Mouse (Mus musculus): ENCODE measurements around the gene Ntn5. TPM values are rescaled to one million over a fixed set of nuclear protein-coding genes. Genes with fewer than 3 reads are reported as not detected.

Gene Ntn5
- polyA plus RNA-seq, 1 experiment from 2014 or later = not detected

GRCm38 (mm10) chr7:45718331-45718730, 34.5 kb downstream of the Ntn5 start:
- peak overlapping the region; percentile 81 for H3K4me3 ChIP-seq (ENCODE audit: inconsistent target)
- peak overlapping the region; percentile 98 for H3K27ac ChIP-seq
- 0% methylated on average over 20 of the region's 20 CpGs for WGBS (ENCODE audit: missing documents)
- H3K36me3 ChIP-seq (ENCODE audit: inconsistent target) = peaks cover 12% of the 10 kb centered on the region; the same call in 1 of the 2 replicates
- peaks cover 52% of the 10 kb centered on the region for H3K79me2 ChIP-seq (ENCODE audit: inconsistent target)

- WGBS (ENCODE audit: missing documents) = 91% methylated on average over 10 of the region's 10 CpGs
- H3K79me2 ChIP-seq (ENCODE audit: inconsistent target) = peaks cover 44% of the 10 kb centered on the region
- H3K27ac ChIP-seq = no peak overlapping the region
- H3K36me3 ChIP-seq (ENCODE audit: inconsistent target) = peaks cover 9% of the 10 kb centered on the region; the same call in 1 of the 2 replicates
- peak overlapping the region; percentile 81; the same call in 1 of the 2 replicates for H3K4me3 ChIP-seq (ENCODE audit: inconsistent target)
These were observed 35.4 kb downstream of the Ntn5 start for GRCm38 (mm10) chr7:45719180-45719579.

GRCm38 (mm10) chr7:45719738-45720412, 36.1 kb downstream of the Ntn5 start:
- 92% methylated on average over 9 of the region's 16 CpGs for WGBS (ENCODE audit: missing documents)
- H3K79me2 ChIP-seq (ENCODE audit: inconsistent target) = peaks cover 37% of the 10 kb centered on the region
- no peak overlapping the region for H3K27ac ChIP-seq
- peaks cover 9% of the 10 kb centered on the region; the same call in 1 of the 2 replicates for H3K36me3 ChIP-seq (ENCODE audit: inconsistent target)
- H3K4me3 ChIP-seq (ENCODE audit: inconsistent target) = no peak overlapping the region

- H3K79me2 ChIP-seq (ENCODE audit: inconsistent target) = peaks cover 29% of the 10 kb centered on the region
- H3K36me3 ChIP-seq (ENCODE audit: inconsistent target) = peaks cover 9% of the 10 kb centered on the region; the same call in 1 of the 2 replicates
- WGBS (ENCODE audit: missing documents) = 82% methylated on average over 6 of the region's 14 CpGs
- no peak within 1 kb of the TSS for H3K27ac ChIP-seq
- no peak within 1 kb of the TSS for H3K4me3 ChIP-seq (ENCODE audit: inconsistent target)
These were observed 36.8 kb downstream of the Ntn5 start, which contains the start of gene Fam83e for GRCm38 (mm10) chr7:45720413-45721233. Gene Fam83e, plus strand, starts transcription at chr7:45721212.

- Histone ChIP-seq H3K36me3 (ENCODE audit: inconsistent target) (peaks cover 9% of the 10 kb centered on the region; the same call in 1 of the 2 replicates), H3K27ac (no peak overlapping the region), H3K79me2 (ENCODE audit: inconsistent target) (peaks cover 27% of the 10 kb centered on the region), H3K4me3 (ENCODE audit: inconsistent target) (no peak overlapping the region)
- 89% methylated on average over 7 of the region's 7 CpGs for WGBS (ENCODE audit: missing documents)
These were observed 37.4 kb downstream of the Ntn5 start for GRCm38 (mm10) chr7:45721234-45721571.

- Histone ChIP-seq H3K27ac (no peak overlapping the region), H3K36me3 (ENCODE audit: inconsistent target) (peaks cover 9% of the 10 kb centered on the region; the same call in 1 of the 2 replicates)
- 88% methylated on average over 13 of the region's 13 CpGs for WGBS (ENCODE audit: missing documents)
These were observed 38.0 kb downstream of the Ntn5 start for GRCm38 (mm10) chr7:45721642-45722347.

GRCm38 (mm10) chr7:45722348-45722713, 38.5 kb downstream of the Ntn5 start:
- 82% methylated on average over 13 of the region's 13 CpGs for WGBS (ENCODE audit: missing documents)
- H3K4me3 ChIP-seq (ENCODE audit: inconsistent target) = no peak overlapping the region
- peaks cover 9% of the 10 kb centered on the region; the same call in 1 of the 2 replicates for H3K36me3 ChIP-seq (ENCODE audit: inconsistent target)
- no peak overlapping the region for H3K27ac ChIP-seq
- peaks cover 18% of the 10 kb centered on the region for H3K79me2 ChIP-seq (ENCODE audit: inconsistent target)

More at GRCm38 (mm10) chr7:45721642-45722347, 38.0 kb downstream of the Ntn5 start:
- Histone ChIP-seq H3K4me3 (ENCODE audit: inconsistent target) (no peak overlapping the region), H3K79me2 (ENCODE audit: inconsistent target) (peaks cover 22% of the 10 kb centered on the region)

- peaks cover 9% of the 10 kb centered on the region; the same call in 1 of the 2 replicates for H3K36me3 ChIP-seq (ENCODE audit: inconsistent target)
- H3K4me3 ChIP-seq (ENCODE audit: inconsistent target) = no peak overlapping the region
These were observed 39.5 kb downstream of the Ntn5 start for GRCm38 (mm10) chr7:45723301-45723700.

GRCm38 (mm10) chr7:45723781-45724180, 40.0 kb downstream of the Ntn5 start:
- Histone ChIP-seq H3K4me3 (ENCODE audit: inconsistent target) (no peak overlapping the region), H3K27ac (no peak overlapping the region), H3K36me3 (ENCODE audit: inconsistent target) (peaks cover 9% of the 10 kb centered on the region; the same call in 1 of the 2 replicates), H3K79me2 (ENCODE audit: inconsistent target) (peaks cover 9% of the 10 kb centered on the region)
- WGBS (ENCODE audit: missing documents) = 95% methylated on average over 14 of the region's 14 CpGs

More at GRCm38 (mm10) chr7:45723301-45723700, 39.5 kb downstream of the Ntn5 start:
- Histone ChIP-seq H3K27ac (no peak overlapping the region), H3K79me2 (ENCODE audit: inconsistent target) (peaks cover 14% of the 10 kb centered on the region)
- WGBS (ENCODE audit: missing documents) = 93% methylated on average over 4 of the region's 4 CpGs

GRCm38 (mm10) chr7:45725151-45725550, 41.3 kb downstream of the Ntn5 start:
- no peaks in the 10 kb centered on the region; the same call in 1 of the 2 replicates for H3K36me3 ChIP-seq (ENCODE audit: inconsistent target)
- H3K4me3 ChIP-seq (ENCODE audit: inconsistent target) = no peak overlapping the region
- H3K79me2 ChIP-seq (ENCODE audit: inconsistent target) = no peaks in the 10 kb centered on the region
- 82% methylated on average over 9 of the region's 9 CpGs for WGBS (ENCODE audit: missing documents)
- H3K27ac ChIP-seq = no peak overlapping the region

GRCm38 (mm10) chr7:45725713-45726112, 41.9 kb downstream of the Ntn5 start, which contains the start of gene Spaca4:
Gene Spaca4, minus strand, starts transcription at chr7:45725813.
- Histone ChIP-seq H3K36me3 (ENCODE audit: inconsistent target) (no peaks in the 10 kb centered on the region; the same call in 1 of the 2 replicates), H3K79me2 (ENCODE audit: inconsistent target) (no peaks in the 10 kb centered on the region), H3K4me3 (ENCODE audit: inconsistent target) (no peak within 1 kb of the TSS), H3K27ac (no peak within 1 kb of the TSS)
- 93% methylated on average over 11 of the region's 11 CpGs for WGBS (ENCODE audit: missing documents)

GRCm38 (mm10) chr7:45726419-45726818, 42.6 kb downstream of the Ntn5 start:
- WGBS (ENCODE audit: missing documents) = 97% methylated on average over 10 of the region's 10 CpGs
- Histone ChIP-seq H3K27ac (no peak overlapping the region), H3K79me2 (ENCODE audit: inconsistent target) (no peaks in the 10 kb centered on the region), H3K36me3 (ENCODE audit: inconsistent target) (no peaks in the 10 kb centered on the region), H3K4me3 (ENCODE audit: inconsistent target) (no peak overlapping the region)

GRCm38 (mm10) chr7:45727625-45728024, 43.8 kb downstream of the Ntn5 start:
- Histone ChIP-seq H3K36me3 (ENCODE audit: inconsistent target) (no peaks in the 10 kb centered on the region), H3K4me3 (ENCODE audit: inconsistent target) (no peak overlapping the region), H3K79me2 (ENCODE audit: inconsistent target) (no peaks in the 10 kb centered on the region), H3K27ac (no peak overlapping the region)
- 77% methylated on average over 3 of the region's 3 CpGs for WGBS (ENCODE audit: missing documents)

- no peaks in the 10 kb centered on the region for H3K36me3 ChIP-seq (ENCODE audit: inconsistent target)
- no peaks in the 10 kb centered on the region for H3K79me2 ChIP-seq (ENCODE audit: inconsistent target)
- no peak overlapping the region for H3K27ac ChIP-seq
- WGBS (ENCODE audit: missing documents) = 56% methylated on average over 16 of the region's 16 CpGs
- H3K4me3 ChIP-seq (ENCODE audit: inconsistent target) = no peak overlapping the region
These were observed 47.1 kb downstream of the Ntn5 start for GRCm38 (mm10) chr7:45730727-45731431.
